Mouse (Mus musculus) embryonic fibroblast, embryonic 13.5 days (primary cell): ENCODE measurements at regions not wholly inside any gene's neighbourhood (a gene's known extent, or its start where the extent isn't known, plus 50 kb on each side); places are given as distances from the start of the nearest gene placed in this dataset.

Experiments
- H3K27ac ChIP-seq: 2 replicates; pipeline ENCODE4 v1.5.1; 2012; ENCODE audit warnings: low read length, control low read depth, inconsistent platforms; ENCODE audit not compliant: insufficient read depth
- H3K4me1 ChIP-seq: 2 replicates; pipeline ENCODE4 v1.6.1; 2011; ENCODE audit warnings: low read length; ENCODE audit not compliant: control insufficient read depth, insufficient read depth
- H3K4me3 ChIP-seq: 2 replicates; pipeline ENCODE4 v1.5.1; 2011; ENCODE audit warnings: mild to moderate bottlenecking, control low read depth, low read length; ENCODE audit not compliant: insufficient read depth
- CTCF ChIP-seq: IDR thresholded peaks from 2 replicates; pipeline ENCODE4 v1.5.1; 2011; ENCODE audit warnings: mild to moderate bottlenecking, control low read depth, low read length, moderate library complexity, borderline replicate concordance; ENCODE audit not compliant: insufficient read depth
- POLR2A ChIP-seq: IDR thresholded peaks from 2 replicates; pipeline ENCODE4 v1.6.1; 2011; ENCODE audit warnings: low read depth, mild to moderate bottlenecking, control low read depth, low read length, moderate library complexity

- no peak overlapping the region for H3K27ac ChIP-seq
- H3K4me3 ChIP-seq: no peak overlapping the region
- no peak for TF ChIP-seq CTCF
- no peak for TF ChIP-seq POLR2A
- no peaks in the 10 kb centered on the region for H3K4me1 ChIP-seq
Observed at GRCm38 (mm10) chr5:52243931-52244330, 53.6 kb upstream of the Dhx15 start.

DNA sequence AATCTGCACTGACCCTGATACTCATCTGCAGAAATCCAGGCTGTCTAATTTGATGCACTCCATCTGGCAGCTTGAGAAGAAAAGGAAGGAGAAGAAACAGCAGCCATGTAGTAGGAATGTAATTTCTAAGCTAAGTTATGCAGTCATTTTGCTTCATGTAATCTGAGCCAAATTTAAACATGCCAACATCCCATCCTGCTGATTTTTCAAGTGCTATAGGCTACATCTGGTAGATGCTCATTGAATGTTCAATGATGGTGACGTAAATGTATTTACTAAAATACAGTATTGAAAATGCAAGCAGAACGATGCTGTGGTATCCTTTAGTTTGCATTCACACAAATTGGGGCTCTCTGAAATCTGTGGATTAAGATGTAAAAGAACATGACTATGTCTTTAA is 52.1 kb upstream of the Dhx15 start:
- H3K27ac ChIP-seq: no peak overlapping the region
- no peak overlapping the region for H3K4me3 ChIP-seq
- H3K4me1 ChIP-seq: no peaks in the 10 kb centered on the region
- TF ChIP-seq CTCF (no peak), POLR2A (no peak)

- H3K27ac ChIP-seq: no peak overlapping the region
Observed at GRCm38 (mm10) chr5:52240540-52240939, 50.2 kb upstream of the Dhx15 start.

More at GRCm38 (mm10) chr5:52240540-52240939, 50.2 kb upstream of the Dhx15 start:
- no peak overlapping the region for H3K4me3 ChIP-seq
- H3K4me1 ChIP-seq: no peaks in the 10 kb centered on the region
- TF ChIP-seq CTCF (0 out of 2 replicates have a peak, but pooled peaks have one; percentile 11), POLR2A (no peak)
